Mouse (Mus musculus) midbrain, embryonic 15.5 days (tissue): ENCODE measurements around the gene Fmnl3. TPM values are rescaled to one million over a fixed set of nuclear protein-coding genes. Genes with fewer than 3 reads are reported as not detected.

Experiments used
- ATAC-seq: fragments of 200-750 bp; cut with Nextera tagmentation; replicated peaks from 2 replicates; pipeline ENCODE4 v1.8.0; 2017; ENCODE audit warnings: moderate TSS enrichment
- H3K27ac ChIP-seq: fragments of 300-500 bp; sonication (generic); 2 replicates; pipeline ENCODE4 v1.5.1; 2015; ENCODE audit warnings: mild to moderate bottlenecking, inconsistent platforms
- H3K27me3 ChIP-seq: fragments of 300-500 bp; sonication (generic); replicated peaks from 2 replicates; pipeline ENCODE4 v1.6.1; 2015; ENCODE audit warnings: inconsistent platforms
- H3K36me3 ChIP-seq: fragments of 300-500 bp; sonication (generic); replicated peaks from 2 replicates; pipeline ENCODE4 v1.6.1; 2015; ENCODE audit warnings: inconsistent platforms
- H3K4me1 ChIP-seq: fragments of 300-500 bp; sonication (generic); 2 replicates; pipeline ENCODE4 v1.6.1; 2015; ENCODE audit warnings: inconsistent platforms
- H3K4me2 ChIP-seq: fragments of 300-500 bp; sonication (generic); 2 replicates; pipeline ENCODE4 v1.6.1; 2015; ENCODE audit warnings: inconsistent platforms, mild to moderate bottlenecking, moderate library complexity
- H3K4me3 ChIP-seq: fragments of 300-500 bp; sonication (generic); 2 replicates; pipeline ENCODE4 v1.5.1; 2015; ENCODE audit warnings: mild to moderate bottlenecking, inconsistent platforms
- H3K9ac ChIP-seq: fragments of 300-500 bp; sonication (generic); 2 replicates; pipeline ENCODE4 v1.6.1; 2015; ENCODE audit warnings: mild to moderate bottlenecking, inconsistent platforms
- H3K9me3 ChIP-seq: fragments of 300-500 bp; sonication (generic); 2 replicates; pipeline ENCODE4 v1.6.1; 2016; ENCODE audit warnings: inconsistent platforms
- WGBS: fragments of 180-500 bp; shearing (Covaris S2); methylation state at CpG from one replicate; pipeline ENCODE4 v1.1.7; 2015; ENCODE audit warnings: mixed read lengths; 5-methylcytosine and 5-hydroxymethylcytosine counted together
- polyA plus RNA-seq: library from polyadenylated mRNA; unstranded; fragments of >200 nt; fragmentation: Nextera tagmentation; extraction: Ambion mirVana; gene quantifications from 2 replicates; pipeline ENCODE4 v1.2.1, GENCODE M21; 2015

Gene Fmnl3
- polyA plus RNA-seq, 1 experiment from 2014 or later, result 10.0 TPM

DNA sequence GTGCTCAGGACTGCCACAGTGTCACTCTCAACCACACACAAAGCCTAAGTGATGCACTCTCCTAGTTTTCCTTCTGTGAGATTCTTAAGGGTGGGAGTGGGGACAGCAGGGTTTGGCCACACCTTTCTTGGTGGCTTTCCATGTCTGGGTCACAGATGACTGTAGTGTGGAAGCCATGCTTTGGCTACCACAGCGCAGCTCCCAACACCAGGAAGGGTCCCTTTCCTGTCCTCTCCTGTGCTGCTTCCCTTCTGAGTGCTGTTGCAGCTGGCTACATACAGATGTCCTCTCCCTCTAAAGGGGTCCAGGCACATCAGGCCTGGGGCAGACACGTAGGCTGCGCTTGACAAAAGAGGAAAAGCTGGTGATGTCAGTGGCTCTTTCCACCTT is 36.6 kb downstream of the Fmnl3 start:
- 70% methylated on average over 2 of the region's 3 CpGs for WGBS

DNA sequence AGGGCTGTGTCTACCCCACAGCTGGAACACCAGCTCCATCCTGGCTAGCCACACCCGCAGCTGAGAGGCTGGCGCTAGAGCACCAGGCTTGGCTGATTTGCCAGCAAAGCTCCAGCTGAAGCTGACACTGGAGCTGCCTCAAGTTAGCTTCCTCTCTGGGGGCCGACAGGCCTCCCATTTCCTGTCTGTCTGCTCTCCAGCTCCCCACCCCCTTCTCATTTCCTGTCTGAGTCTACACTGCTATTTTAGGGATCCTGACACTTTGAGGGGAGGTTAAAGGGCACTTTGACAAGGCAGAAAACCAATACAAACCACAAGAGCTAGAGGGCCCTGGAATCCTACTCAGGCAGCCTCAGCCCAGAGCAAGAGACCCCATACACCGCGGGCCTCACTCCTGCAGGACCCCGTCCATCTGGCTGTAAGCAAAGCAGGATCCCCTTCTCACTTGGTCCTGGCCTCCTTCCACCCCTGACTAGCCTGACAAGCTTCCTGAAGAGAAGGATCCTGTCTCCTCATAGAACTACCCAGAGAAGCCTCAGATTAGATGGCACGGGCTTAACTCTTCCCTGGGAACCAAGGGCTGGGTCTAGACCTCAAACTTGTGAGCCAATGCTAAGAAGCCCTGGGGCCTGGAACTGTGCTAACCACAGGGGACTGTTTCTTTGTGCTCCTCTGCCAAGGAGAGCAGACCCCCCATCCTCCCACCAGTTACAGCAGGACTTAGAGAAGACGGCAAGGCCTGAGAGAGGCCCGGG is 37.2 kb downstream of the Fmnl3 start:
- no peak for ATAC-seq
- no peak overlapping the region for H3K9ac ChIP-seq
- no peak overlapping the region for H3K4me2 ChIP-seq
- no peaks in the 10 kb centered on the region for H3K4me1 ChIP-seq
- 70% methylated on average over 9 of the region's 9 CpGs for WGBS
- no peaks in the 10 kb centered on the region for H3K27me3 ChIP-seq
- no peaks in the 10 kb centered on the region for H3K36me3 ChIP-seq
- no peaks in the 10 kb centered on the region for H3K9me3 ChIP-seq
- H3K4me3 ChIP-seq, result no peak overlapping the region
- H3K27ac ChIP-seq, result peak overlapping the region; percentile 8

More for the DNA sequence above, 36.6 kb downstream of the Fmnl3 start:
- Histone ChIP-seq H3K27me3 (no peaks in the 10 kb centered on the region), H3K36me3 (no peaks in the 10 kb centered on the region), H3K9ac (no peak overlapping the region), H3K4me2 (no peak overlapping the region), H3K4me1 (no peaks in the 10 kb centered on the region), H3K9me3 (no peaks in the 10 kb centered on the region), H3K4me3 (no peak overlapping the region), H3K27ac (peak overlapping the region; percentile 8; the same call in 1 of the 2 replicates)
- no peak for ATAC-seq

DNA sequence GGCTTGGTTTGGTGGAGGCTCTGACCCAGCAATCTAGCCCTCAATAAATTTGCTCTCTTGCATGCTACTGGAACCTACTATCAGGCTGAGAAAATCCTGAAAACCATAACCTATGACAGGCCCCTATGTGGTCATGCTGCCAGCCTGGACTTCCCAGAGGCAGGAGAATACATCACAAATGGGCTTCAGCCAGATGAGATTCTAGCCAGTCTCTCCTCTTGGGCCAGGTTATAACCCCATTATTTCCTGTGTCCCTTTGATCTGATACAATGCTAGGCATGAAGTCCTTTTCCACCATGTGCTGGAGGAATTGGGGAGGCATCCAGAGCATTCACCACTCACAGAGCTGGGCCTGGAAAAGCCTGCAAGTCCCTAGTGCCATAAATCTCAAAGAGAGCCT is 38.2 kb downstream of the Fmnl3 start:
- Histone ChIP-seq H3K9me3 (no peaks in the 10 kb centered on the region), H3K4me2 (no peak overlapping the region), H3K4me1 (no peaks in the 10 kb centered on the region), H3K27ac (peak overlapping the region; percentile 4; the same call in 1 of the 2 replicates), H3K27me3 (no peaks in the 10 kb centered on the region), H3K9ac (no peak overlapping the region), H3K4me3 (no peak overlapping the region), H3K36me3 (0 out of 2 replicates have a peak, but pooled peaks cover 5% of the 10 kb centered on the region)
- ATAC-seq, result no peak

DNA sequence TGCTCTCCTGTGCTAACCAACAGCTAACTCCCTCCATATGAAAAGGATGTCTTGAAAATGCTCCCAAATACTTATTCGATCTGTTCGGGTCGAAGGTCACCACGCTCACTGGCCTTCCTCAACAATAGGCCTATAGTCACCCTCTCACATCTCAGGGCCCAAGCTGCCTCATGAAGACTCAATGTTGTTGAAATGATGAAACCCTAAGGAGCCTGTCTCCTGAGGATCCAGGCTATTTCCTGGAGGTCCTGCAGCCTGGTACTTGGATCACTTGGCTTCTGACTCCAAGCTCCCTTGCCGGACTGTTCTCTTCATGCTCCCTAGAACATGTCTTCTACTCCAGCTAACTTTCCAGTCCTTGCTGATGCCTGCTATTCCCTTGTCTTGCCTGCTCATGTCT is 38.9 kb downstream of the Fmnl3 start:
- Histone ChIP-seq H3K27ac (no peak overlapping the region), H3K4me2 (no peak overlapping the region), H3K36me3 (0 out of 2 replicates have a peak, but pooled peaks cover 5% of the 10 kb centered on the region), H3K4me1 (no peaks in the 10 kb centered on the region), H3K9ac (no peak overlapping the region), H3K27me3 (no peaks in the 10 kb centered on the region), H3K4me3 (no peak overlapping the region), H3K9me3 (no peaks in the 10 kb centered on the region)
- 52% methylated on average over 5 of the region's 5 CpGs for WGBS
- no peak for ATAC-seq

DNA sequence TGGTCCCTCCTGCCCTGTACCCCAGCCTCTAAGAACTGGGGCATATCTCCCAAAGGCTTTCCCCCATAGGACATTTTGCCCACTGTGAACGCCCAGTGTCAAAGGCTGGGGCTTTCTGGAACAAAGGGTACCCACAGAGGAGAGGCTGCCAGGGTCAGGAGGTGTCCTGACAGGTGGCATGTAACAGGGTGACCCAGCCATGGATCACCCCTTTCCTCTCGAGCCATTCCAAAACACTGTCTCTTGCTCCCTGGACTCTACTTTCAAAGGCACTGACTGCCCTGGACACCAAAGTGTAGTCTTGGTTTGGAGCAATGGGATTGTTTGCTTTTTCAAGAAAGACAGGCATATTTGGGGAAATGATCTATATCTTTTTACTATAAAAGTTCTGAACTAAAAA is 40.0 kb downstream of the Fmnl3 start:
- Histone ChIP-seq H3K9ac (no peak overlapping the region), H3K9me3 (no peaks in the 10 kb centered on the region), H3K4me3 (no peak overlapping the region), H3K4me1 (no peaks in the 10 kb centered on the region), H3K4me2 (no peak overlapping the region), H3K36me3 (0 out of 2 replicates have a peak, but pooled peaks cover 8% of the 10 kb centered on the region), H3K27me3 (no peaks in the 10 kb centered on the region), H3K27ac (no peak overlapping the region)
- 64% methylated on average over 2 of the region's 2 CpGs for WGBS
- no peak for ATAC-seq

DNA sequence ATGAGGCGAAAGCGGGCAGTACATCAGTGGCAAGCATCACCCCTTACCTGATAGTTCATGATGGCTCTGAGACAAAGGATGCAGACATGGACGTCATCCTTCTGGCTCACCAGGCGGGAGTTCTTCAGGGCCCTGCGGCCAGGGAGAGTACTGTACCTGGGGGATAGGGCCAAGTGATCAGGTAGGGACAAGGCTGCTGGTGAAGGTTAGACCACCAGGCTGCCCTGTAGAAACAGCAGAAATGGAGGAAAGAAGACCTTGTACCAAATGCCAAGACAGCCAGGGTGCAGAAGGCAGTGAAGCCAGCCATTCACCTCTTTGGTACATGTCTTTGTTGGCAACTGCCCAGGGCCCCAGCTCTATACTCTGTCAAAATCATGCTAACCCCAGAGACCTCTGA is 42.3 kb downstream of the Fmnl3 start:
- Histone ChIP-seq H3K4me3 (no peak overlapping the region), H3K27me3 (no peaks in the 10 kb centered on the region), H3K27ac (no peak overlapping the region), H3K9ac (no peak overlapping the region), H3K36me3 (0 out of 2 replicates have a peak, but pooled peaks cover 14% of the 10 kb centered on the region), H3K4me1 (no peaks in the 10 kb centered on the region), H3K9me3 (no peaks in the 10 kb centered on the region), H3K4me2 (no peak overlapping the region)
- ATAC-seq, result no peak
- 94% methylated on average over 5 of the region's 5 CpGs for WGBS

DNA sequence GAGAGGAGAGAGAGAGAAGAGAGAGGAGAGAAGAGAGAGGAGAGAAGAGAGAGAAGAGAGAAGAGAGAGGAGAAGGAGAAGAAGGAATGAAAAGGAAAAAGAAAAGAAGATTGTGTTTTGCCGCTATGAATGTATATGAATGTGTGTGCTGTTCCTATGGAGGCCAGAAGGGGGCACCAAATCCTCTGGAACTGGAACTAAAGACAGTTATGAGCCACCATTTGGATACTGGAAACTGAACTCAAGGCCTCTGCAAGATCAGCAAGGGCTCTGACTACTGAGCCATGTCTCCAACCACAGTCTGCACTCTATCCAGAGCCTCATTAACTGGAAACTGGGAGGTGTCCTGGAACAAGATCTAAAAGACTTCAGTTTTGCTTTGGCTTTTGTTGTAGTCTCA is 43.3 kb downstream of the Fmnl3 start:
- ATAC-seq, result no peak
- H3K36me3 ChIP-seq, result 0 out of 2 replicates have a peak, but pooled peaks cover 18% of the 10 kb centered on the region
- H3K27me3 ChIP-seq, result no peaks in the 10 kb centered on the region
- H3K27ac ChIP-seq, result no peak overlapping the region
- H3K4me3 ChIP-seq, result no peak overlapping the region
- no peaks in the 10 kb centered on the region for H3K4me1 ChIP-seq
- no peak overlapping the region for H3K9ac ChIP-seq
- WGBS, result 60% methylated on average over 1 of the region's 1 CpGs
- H3K9me3 ChIP-seq, result no peaks in the 10 kb centered on the region
- no peak overlapping the region for H3K4me2 ChIP-seq

DNA sequence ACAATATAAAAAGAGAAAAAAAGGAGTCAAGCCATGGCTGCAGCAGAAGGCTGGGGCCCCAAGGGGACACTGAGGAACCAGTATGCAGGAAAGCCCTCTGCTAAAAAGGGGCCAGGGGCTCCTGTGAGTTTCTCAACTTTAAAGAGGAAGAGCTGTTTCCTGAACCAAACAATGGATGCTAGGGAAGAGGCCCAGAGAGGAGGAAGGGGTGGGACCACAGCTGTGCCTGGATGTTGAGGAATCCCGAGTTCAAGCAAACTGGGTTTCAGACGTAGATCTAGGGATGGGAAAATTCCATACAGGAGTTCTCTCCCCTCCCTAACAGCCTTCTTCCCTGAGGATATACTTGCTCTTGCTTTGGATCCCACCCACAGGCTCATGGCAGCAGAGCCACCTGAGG is 43.9 kb downstream of the Fmnl3 start:
- Histone ChIP-seq H3K9me3 (no peaks in the 10 kb centered on the region), H3K4me2 (no peak overlapping the region), H3K27me3 (no peaks in the 10 kb centered on the region), H3K9ac (no peak overlapping the region), H3K4me1 (no peaks in the 10 kb centered on the region), H3K4me3 (no peak overlapping the region), H3K36me3 (0 out of 2 replicates have a peak, but pooled peaks cover 21% of the 10 kb centered on the region), H3K27ac (no peak overlapping the region)
- no peak for ATAC-seq
- 62% methylated on average over 2 of the region's 2 CpGs for WGBS

DNA sequence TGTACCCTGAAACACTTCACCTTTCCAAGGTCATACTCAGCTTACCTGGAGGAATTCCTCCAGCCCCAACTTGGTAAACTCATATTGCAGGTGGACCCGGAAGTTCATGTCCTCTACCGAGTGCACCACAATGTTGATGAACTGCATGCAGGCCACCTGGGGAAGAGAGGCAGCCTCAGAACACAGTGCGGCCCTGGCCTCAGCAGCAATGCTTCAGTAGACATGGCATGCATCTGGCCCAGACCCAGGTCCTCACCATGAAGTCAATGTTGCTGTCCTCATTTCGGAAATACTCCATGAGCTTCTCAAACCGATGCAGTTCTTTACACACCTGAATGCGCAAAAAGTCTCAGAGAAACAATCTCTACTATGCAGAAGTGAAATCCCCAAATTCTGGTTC is 44.7 kb downstream of the Fmnl3 start:
- Histone ChIP-seq H3K9me3 (no peaks in the 10 kb centered on the region), H3K27me3 (no peaks in the 10 kb centered on the region), H3K4me2 (no peak overlapping the region), H3K4me1 (no peaks in the 10 kb centered on the region), H3K4me3 (no peak overlapping the region), H3K36me3 (0 out of 2 replicates have a peak, but pooled peaks cover 28% of the 10 kb centered on the region), H3K9ac (no peak overlapping the region), H3K27ac (no peak overlapping the region)
- WGBS, result 91% methylated on average over 6 of the region's 6 CpGs
- ATAC-seq, result no peak

DNA sequence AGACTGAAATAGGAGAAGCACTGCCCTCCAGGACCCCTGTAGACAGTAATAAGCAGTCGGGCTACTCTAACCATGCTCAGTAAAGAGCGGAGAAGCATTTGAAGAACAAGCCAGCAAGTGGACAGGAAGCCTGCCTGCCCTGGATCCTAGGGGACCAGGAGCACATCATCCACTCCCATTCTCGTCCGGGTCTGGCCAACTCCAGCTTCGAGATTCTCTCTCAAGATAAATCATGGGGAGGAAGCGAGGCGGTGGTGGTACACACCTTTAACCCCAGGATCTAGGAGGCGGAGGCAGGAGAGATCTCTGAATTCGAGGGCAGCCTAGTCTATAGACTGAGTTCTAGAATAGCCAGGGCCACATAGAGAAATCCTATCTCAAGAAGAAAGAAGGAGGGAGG is 46.1 kb downstream of the Fmnl3 start:
- no peak for ATAC-seq
- Histone ChIP-seq H3K9me3 (no peaks in the 10 kb centered on the region), H3K4me3 (no peak overlapping the region), H3K27ac (no peak overlapping the region), H3K36me3 (peaks cover 28% of the 10 kb centered on the region; the same call in 1 of the 2 replicates), H3K4me1 (no peaks in the 10 kb centered on the region), H3K9ac (no peak overlapping the region), H3K4me2 (no peak overlapping the region), H3K27me3 (no peaks in the 10 kb centered on the region)
- WGBS, result 89% methylated on average over 9 of the region's 9 CpGs

DNA sequence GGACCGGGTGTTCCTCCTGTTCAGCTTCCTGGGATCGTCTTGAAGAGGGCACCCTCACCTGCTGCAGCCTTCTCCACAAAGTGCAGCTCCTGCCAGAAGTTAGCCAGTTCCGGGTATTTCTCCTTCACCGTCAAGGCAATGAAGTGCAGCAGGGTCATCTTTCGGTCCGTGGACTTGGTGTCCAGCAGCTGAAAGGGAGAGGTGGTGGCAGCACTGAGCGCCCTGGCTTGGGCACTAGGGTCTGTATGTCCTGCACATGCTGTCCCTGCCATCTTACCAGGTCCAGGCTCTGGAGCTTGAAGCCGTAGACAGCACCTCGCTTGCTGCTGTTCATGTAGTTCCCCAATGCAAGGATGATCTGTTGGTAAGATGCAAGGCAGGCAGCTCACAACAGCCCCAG is 49.3 kb downstream of the Fmnl3 start:
- H3K4me3 ChIP-seq, result no peak overlapping the region
- no peak overlapping the region for H3K9ac ChIP-seq
- ATAC-seq, result no peak
- no peaks in the 10 kb centered on the region; the same call in 1 of the 2 replicates for H3K4me1 ChIP-seq
- no peak overlapping the region for H3K27ac ChIP-seq
- no peaks in the 10 kb centered on the region for H3K27me3 ChIP-seq
- no peak overlapping the region for H3K4me2 ChIP-seq
- peaks cover 41% of the 10 kb centered on the region for H3K36me3 ChIP-seq
- H3K9me3 ChIP-seq, result no peaks in the 10 kb centered on the region
- 87% methylated on average over 9 of the region's 9 CpGs for WGBS

DNA sequence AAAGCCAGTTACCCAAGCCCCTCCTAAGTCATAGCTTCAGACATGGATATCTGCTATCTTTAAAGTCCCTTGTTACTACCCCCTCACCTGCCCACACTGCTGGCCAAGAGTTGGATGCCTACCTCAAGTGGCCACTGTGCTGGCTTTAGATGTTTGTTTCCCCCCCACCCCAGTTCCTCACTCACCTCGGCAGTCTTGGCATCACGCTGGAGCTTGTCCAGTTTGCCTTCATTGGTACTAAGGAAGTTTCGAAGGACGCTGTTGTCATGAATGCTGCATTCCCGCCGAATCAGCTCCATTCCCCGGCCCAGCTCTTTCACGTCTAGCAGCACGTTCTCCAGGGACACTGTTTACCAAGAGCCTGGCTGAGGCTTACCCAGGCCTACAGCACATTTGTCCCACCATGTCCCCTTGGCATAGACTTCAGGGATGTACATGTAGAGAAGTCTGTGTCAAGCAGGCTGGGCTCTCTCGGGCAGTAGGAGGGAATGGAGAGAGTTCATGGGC is 50.1 kb downstream of the Fmnl3 start:
- Histone ChIP-seq H3K36me3 (peaks cover 46% of the 10 kb centered on the region), H3K4me1 (no peaks in the 10 kb centered on the region; the same call in 1 of the 2 replicates), H3K4me3 (no peak overlapping the region), H3K9me3 (no peaks in the 10 kb centered on the region), H3K9ac (no peak overlapping the region), H3K4me2 (no peak overlapping the region), H3K27me3 (no peaks in the 10 kb centered on the region), H3K27ac (no peak overlapping the region)
- no peak for ATAC-seq
- WGBS, result 80% methylated on average over 10 of the region's 10 CpGs

DNA sequence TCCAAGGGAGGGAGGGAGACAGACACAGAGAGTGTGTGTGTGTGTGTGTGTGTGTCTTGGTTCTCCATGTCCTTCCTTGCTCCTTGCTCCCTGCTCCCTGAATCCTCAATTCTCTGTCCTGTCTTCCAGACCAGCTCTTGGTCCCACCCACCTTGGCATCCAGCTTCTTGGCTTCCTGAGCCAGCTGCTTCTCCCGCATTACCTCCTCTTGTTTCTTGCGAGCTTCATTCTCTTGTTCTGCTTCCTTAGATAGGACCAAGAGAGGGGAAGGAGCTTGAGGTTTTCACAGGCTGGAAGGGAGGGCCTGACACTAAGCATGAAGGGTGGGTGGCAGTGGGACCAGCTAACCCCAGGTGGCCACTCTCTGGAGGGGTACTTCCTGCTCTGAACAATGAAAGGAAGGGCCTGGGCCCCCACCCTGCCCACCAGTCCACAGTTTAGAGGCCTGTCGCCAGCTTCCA is 50.8 kb downstream of the Fmnl3 start:
- ATAC-seq, result no peak
- H3K27ac ChIP-seq, result no peak overlapping the region
- no peak overlapping the region for H3K4me2 ChIP-seq
- H3K27me3 ChIP-seq, result no peaks in the 10 kb centered on the region
- peaks cover 53% of the 10 kb centered on the region for H3K36me3 ChIP-seq
- no peak overlapping the region for H3K9ac ChIP-seq
- no peaks in the 10 kb centered on the region for H3K9me3 ChIP-seq
- H3K4me3 ChIP-seq, result no peak overlapping the region
- 62% methylated on average over 3 of the region's 3 CpGs for WGBS
- no peaks in the 10 kb centered on the region; the same call in 1 of the 2 replicates for H3K4me1 ChIP-seq
